In the genomic region with DNA sequence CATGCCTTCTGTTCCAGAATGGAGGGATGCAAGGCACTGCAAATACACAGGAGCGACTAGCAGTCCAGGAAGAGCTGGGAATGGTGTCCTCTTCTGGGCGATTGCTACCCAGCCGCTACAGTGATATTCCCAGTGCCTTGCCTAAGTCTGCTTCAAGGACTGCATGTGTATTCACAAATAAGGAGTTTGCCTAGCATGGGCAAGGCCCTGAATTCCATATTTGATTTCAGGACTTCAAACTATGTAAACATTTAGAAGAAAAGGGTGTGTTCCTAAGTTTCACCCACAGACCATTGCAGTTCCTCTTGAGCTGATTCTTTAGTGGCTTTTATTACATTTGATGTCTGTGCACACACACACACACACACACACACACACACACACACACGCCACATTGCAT, we compare ENCODE assay signal across 23 mouse cellular contexts. TPM values are rescaled to one million over a fixed set of nuclear protein-coding genes. Genes with fewer than 3 reads are reported as not detected.
DNase-seq lines count a peak whose midpoint lies in the region; ATAC-seq and TF ChIP-seq lines count a peak whose summit lies in the region.
"Had no signal": no experiment of that assay in that cellular context is flagged by ENCODE, and none has a peak within 500 bp of the region (broad histone marks: within the 10 kb centered on the region; RNA-seq: fewer than 3 reads in every experiment).

No protein-coding gene starts in this region.

- ATAC-seq in lung, embryonic 16.5 days (ENCODE audit: low read depth), result peak; percentile 37; the same call in 1 of the 2 replicates
- ATAC-seq in stomach, embryonic 16.5 days (ENCODE audit: insufficient read depth, low FRiP score), result peak; percentile 56
- peak; percentile 49; the same call in 1 of the 2 replicates for ATAC-seq in stomach, postnatal 0 days (ENCODE audit: low FRiP score, low TSS enrichment)
- ATAC-seq: forebrain, embryonic 14.5 days had no signal

- 0 out of 2 replicates have a peak, but pooled peaks cover 2% of the 10 kb centered on the region for H3K4me1 ChIP-seq in lung, embryonic 16.5 days (replicated peaks; ENCODE audit: control insufficient read depth, insufficient read depth, low read length)
- peaks cover 13% of the 10 kb centered on the region; the same call in 1 of the 2 replicates for H3K4me1 ChIP-seq in stomach, embryonic 16.5 days (ENCODE audit: control insufficient read depth, insufficient read depth, low read length)
- peaks cover 3% of the 10 kb centered on the region for H3K4me1 ChIP-seq in stomach, postnatal 0 days (replicated peaks; ENCODE audit: control insufficient read depth, insufficient read depth)

- no peaks in the 10 kb centered on the region for H3K36me3 ChIP-seq in lung, embryonic 16.5 days (ENCODE audit: control insufficient read depth, insufficient read depth, low read length)
- no peaks in the 10 kb centered on the region for H3K36me3 ChIP-seq in stomach, embryonic 16.5 days (ENCODE audit: control insufficient read depth, insufficient read depth, low read length)
- no peaks in the 10 kb centered on the region for H3K36me3 ChIP-seq in stomach, postnatal 0 days (ENCODE audit: control insufficient read depth, insufficient read depth, low read length)
- H3K36me3 ChIP-seq: embryonic facial prominence, embryonic 13.5 days; embryonic facial prominence, embryonic 15.5 days; forebrain, embryonic 10.5 days; forebrain, embryonic 12.5 days had no signal

- H3K27me3 ChIP-seq in lung, embryonic 16.5 days (ENCODE audit: control insufficient read depth, insufficient read depth, low read depth, low read length), result no peaks in the 10 kb centered on the region
- no peaks in the 10 kb centered on the region for H3K27me3 ChIP-seq in stomach, embryonic 16.5 days (ENCODE audit: control insufficient read depth, insufficient read depth, low read length)
- H3K27me3 ChIP-seq in stomach, postnatal 0 days (ENCODE audit: control insufficient read depth, insufficient read depth, low read length), result no peaks in the 10 kb centered on the region
- H3K27me3 ChIP-seq: embryonic facial prominence, embryonic 13.5 days; embryonic facial prominence, embryonic 15.5 days; forebrain, embryonic 12.5 days had no signal

- H3K9ac ChIP-seq in lung, embryonic 16.5 days (ENCODE audit: low read length), result no peak overlapping the region
- H3K9ac ChIP-seq in stomach, embryonic 16.5 days (ENCODE audit: low read length), result no peak overlapping the region
- H3K9ac ChIP-seq in stomach, postnatal 0 days (ENCODE audit: low read length), result no peak overlapping the region
- H3K9ac ChIP-seq: embryonic facial prominence, embryonic 13.5 days; embryonic facial prominence, embryonic 15.5 days; forebrain, embryonic 12.5 days had no signal

- TF ChIP-seq EP300 in stomach, postnatal 0 days (optimal IDR thresholded peaks at IDR 0.05), result no peak

- 69% methylated on average over 4 of the region's 4 CpGs for whole genome bisulfite sequencing in lung, embryonic 16.5 days
- 67% methylated on average over 4 of the region's 4 CpGs for WGBS in stomach, embryonic 16.5 days
- 64% methylated on average over 4 of the region's 4 CpGs for WGBS in stomach, postnatal 0 days

- no peak overlapping the region for H3K4me3 ChIP-seq in lung, embryonic 16.5 days (ENCODE audit: low read length)
- H3K4me3 ChIP-seq in stomach, embryonic 16.5 days (replicated peaks; ENCODE audit: low read length), result no peak overlapping the region
- no peak overlapping the region for H3K4me3 ChIP-seq in stomach, postnatal 0 days (ENCODE audit: low read depth, low read length)
- H3K4me3 ChIP-seq: embryonic facial prominence, embryonic 13.5 days; embryonic facial prominence, embryonic 15.5 days; erythroblast, embryonic 14.5 days; forebrain, embryonic 10.5 days; forebrain, embryonic 12.5 days had no signal

- 0 out of 2 replicates have a peak, but pooled peaks have one; percentile 5 for TF ChIP-seq CTCF in stomach, postnatal 0 days (IDR thresholded peaks at IDR 0.05; ENCODE audit: low read depth)

- H3K4me2 ChIP-seq in lung, embryonic 16.5 days (ENCODE audit: low read depth, low read length), result no peak overlapping the region
- H3K4me2 ChIP-seq in stomach, embryonic 16.5 days (ENCODE audit: low read depth, low read length), result no peak overlapping the region
- H3K4me2 ChIP-seq in stomach, postnatal 0 days (replicated peaks; ENCODE audit: low read depth), result no peak overlapping the region
- H3K4me2 ChIP-seq: embryonic facial prominence, embryonic 13.5 days; embryonic facial prominence, embryonic 15.5 days; forebrain, embryonic 12.5 days had no signal

- H3K9me3 ChIP-seq in lung, embryonic 16.5 days (ENCODE audit: control insufficient read depth, low read length), result no peaks in the 10 kb centered on the region
- no peaks in the 10 kb centered on the region for H3K9me3 ChIP-seq in stomach, embryonic 16.5 days (replicated peaks; ENCODE audit: control insufficient read depth, low read length)
- H3K9me3 ChIP-seq in stomach, postnatal 0 days (ENCODE audit: control insufficient read depth, low read length), result no peaks in the 10 kb centered on the region
- H3K9me3 ChIP-seq: embryonic facial prominence, embryonic 13.5 days; embryonic facial prominence, embryonic 15.5 days; forebrain, embryonic 10.5 days; forebrain, embryonic 12.5 days had no signal

- no peak overlapping the region for H3K27ac ChIP-seq in lung, embryonic 16.5 days (ENCODE audit: low read length)
- peak overlapping the region; percentile 63 for H3K27ac ChIP-seq in stomach, embryonic 16.5 days (ENCODE audit: low read length)
- H3K27ac ChIP-seq in stomach, postnatal 0 days (replicated peaks), result peak overlapping the region; percentile 49; the same call in 1 of the 2 replicates
- H3K27ac ChIP-seq: embryonic facial prominence, embryonic 13.5 days; embryonic facial prominence, embryonic 15.5 days; forebrain, embryonic 10.5 days; forebrain, embryonic 12.5 days had no signal

- no peak for DNase-seq in lung, postnatal 4 days
- DNase-seq in lung, postnatal 36 days, result peak; percentile 16
- no peak for DNase-seq in lung, postnatal 14 days
- no peak for DNase-seq in stomach, postnatal 0 days (ENCODE audit: low spot score)
- DNase-seq in neural tube, embryonic 10.5 days (ENCODE audit: extremely low spot score, low spot score), result no peak
- DNase-seq: adrenal gland, adult 2 months; adrenal gland, postnatal 10 days; adrenal gland, postnatal 25 days; cerebellum, adult 11 months; cerebellum, adult 18-20 months; cerebellum, adult 8-10 months; cerebellum, adult 9-11 months; cerebellum, postnatal 14 days; cerebellum, postnatal 36 days; embryo, embryonic 11 days had no signal

RNA-seq across cellular contexts. Expression of gene Apoh, which starts 39.4 kb away (rescaled TPM):
- polyA plus RNA-seq in lung, embryonic 16.5 days (2015; fragmentation: Nextera tagmentation; extraction: Ambion mirVana), result 1.2 and 14.2 TPM in 2 replicates
- 22.7 and 27.2 TPM in 2 replicates for polyA plus RNA-seq in stomach, embryonic 16.5 days (2015; fragmentation: Nextera tagmentation; extraction: Ambion mirVana)
- 3.3 and 7.0 TPM in 2 replicates for polyA plus RNA-seq in stomach, postnatal 0 days (2015; fragmentation: Nextera tagmentation; extraction: Ambion mirVana)
- polyA plus RNA-seq: embryonic facial prominence, embryonic 15.5 days; erythroblast, embryonic 14.5 days; forebrain, embryonic 10.5 days; forebrain, embryonic 12.5 days; forebrain, embryonic 14.5 days had no signal

RNA-seq across cellular contexts. Expression of gene Prkca, which starts 39.9 kb away (rescaled TPM):
- 8.8 and 10.1 TPM in 2 replicates for polyA plus RNA-seq in lung, embryonic 16.5 days (2015; fragmentation: Nextera tagmentation; extraction: Ambion mirVana)
- 6.5 and 6.9 TPM in 2 replicates for polyA plus RNA-seq in stomach, embryonic 16.5 days (2015; fragmentation: Nextera tagmentation; extraction: Ambion mirVana)
- polyA plus RNA-seq in stomach, postnatal 0 days (2015; fragmentation: Nextera tagmentation; extraction: Ambion mirVana), result 3.7 and 5.1 TPM in 2 replicates
